Mouse (Mus musculus) embryonic facial prominence, embryonic 10.5 days (tissue): ENCODE data around the gene Arih1. TPM values are rescaled to one million over a fixed set of nuclear protein-coding genes. Genes with fewer than 3 reads are reported as not detected.
"Not testable (repeated sequence)": the region's sequence is repeated elsewhere in the genome, so short reads cannot be mapped to it uniquely, and the experiment has no call there.

Experiments used
- DNase-seq: peaks from one replicate; pipeline ENCODE4 v3.0.0-alpha.2; 2017; ENCODE audit warnings: low spot score
- H3K27ac ChIP-seq: fragments of 300-500 bp; sonication (generic); replicated peaks from 2 replicates; pipeline ENCODE4 v1.5.1; 2016; ENCODE audit warnings: mild to moderate bottlenecking
- H3K27me3 ChIP-seq: fragments of 300-500 bp; sonication (generic); replicated peaks from 2 replicates; pipeline ENCODE4 v1.6.1; 2016; ENCODE audit warnings: low read depth, mild to moderate bottlenecking; ENCODE audit not compliant: poor library complexity, severe bottlenecking
- H3K36me3 ChIP-seq: fragments of 300-500 bp; sonication (generic); replicated peaks from 2 replicates; pipeline ENCODE4 v1.6.1; 2016; ENCODE audit warnings: mild to moderate bottlenecking, moderate library complexity
- H3K4me1 ChIP-seq: fragments of 300-500 bp; sonication (generic); 2 replicates; pipeline ENCODE4 v1.6.1; 2016
- H3K4me3 ChIP-seq: fragments of 300-500 bp; sonication (generic); 2 replicates; pipeline ENCODE4 v1.5.1; 2016; ENCODE audit warnings: mild to moderate bottlenecking, moderate library complexity
- H3K9me3 ChIP-seq: fragments of 300-500 bp; sonication (generic); 2 replicates; pipeline ENCODE4 v1.6.1; 2016; ENCODE audit warnings: mild to moderate bottlenecking
- WGBS: fragments of 180-500 bp; shearing (Covaris S2); methylation state at CpG from one replicate; pipeline ENCODE4 v1.1.7; 2016; 5-methylcytosine and 5-hydroxymethylcytosine counted together
- polyA plus RNA-seq: library from polyadenylated mRNA; unstranded; fragments of >200 nt; fragmentation: Nextera tagmentation; extraction: Ambion mirVana; gene quantifications from 2 replicates; pipeline ENCODE4 v1.2.1, GENCODE M21; 2016

Gene Arih1
- polyA plus RNA-seq, 1 experiment from 2014 or later = 18.7 TPM

GRCm38 (mm10) chr9:59457671-59458070 is 28.7 kb downstream of the Arih1 start:
- H3K27me3 ChIP-seq = no peaks in the 10 kb centered on the region
- H3K9me3 ChIP-seq = no peaks in the 10 kb centered on the region
- no peak for DNase-seq
- 88% methylated on average over 1 of the region's 1 CpGs for WGBS
- H3K4me3 ChIP-seq = no peak overlapping the region
- H3K4me1 ChIP-seq = no peaks in the 10 kb centered on the region
- H3K27ac ChIP-seq = no peak overlapping the region
- peaks cover 17% of the 10 kb centered on the region for H3K36me3 ChIP-seq

- no peak overlapping the region for H3K27ac ChIP-seq
- H3K4me1 ChIP-seq = no peaks in the 10 kb centered on the region
- H3K36me3 ChIP-seq = peaks cover 24% of the 10 kb centered on the region
- no peak overlapping the region for H3K4me3 ChIP-seq
- no peaks in the 10 kb centered on the region for H3K27me3 ChIP-seq
- DNase-seq = no peak
- WGBS = 88% methylated on average over 3 of the region's 3 CpGs
- H3K9me3 ChIP-seq = no peaks in the 10 kb centered on the region
Observed at GRCm38 (mm10) chr9:59455404-59456068, 30.9 kb downstream of the Arih1 start.

DNA sequence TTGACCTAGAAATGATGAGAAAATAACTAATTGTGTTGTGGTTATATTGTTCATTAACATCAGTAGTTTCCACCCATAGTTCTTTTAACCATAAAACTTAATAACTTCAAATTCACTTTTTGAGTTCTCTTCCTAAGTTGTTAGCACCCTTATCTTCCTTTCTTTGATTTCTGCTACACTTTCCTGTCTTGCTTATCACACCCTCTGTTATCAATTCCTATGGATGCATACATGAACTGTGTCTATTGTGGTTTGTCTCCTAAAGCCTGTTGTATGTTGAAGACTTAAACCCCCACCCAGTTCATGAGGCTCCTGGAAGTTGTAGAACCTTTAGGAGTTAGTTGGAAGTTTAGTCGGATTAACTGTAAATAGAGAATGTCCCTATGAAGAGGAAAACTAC is 52.7 kb downstream of the Arih1 start:
- no peak for DNase-seq
- no peaks in the 10 kb centered on the region for H3K9me3 ChIP-seq
- no peaks in the 10 kb centered on the region for H3K4me1 ChIP-seq
- H3K36me3 ChIP-seq = peaks cover 70% of the 10 kb centered on the region
- no peaks in the 10 kb centered on the region for H3K27me3 ChIP-seq
- WGBS = 89% methylated on average over 1 of the region's 1 CpGs
- H3K27ac ChIP-seq = no peak overlapping the region
- H3K4me3 ChIP-seq = no peak overlapping the region

DNA sequence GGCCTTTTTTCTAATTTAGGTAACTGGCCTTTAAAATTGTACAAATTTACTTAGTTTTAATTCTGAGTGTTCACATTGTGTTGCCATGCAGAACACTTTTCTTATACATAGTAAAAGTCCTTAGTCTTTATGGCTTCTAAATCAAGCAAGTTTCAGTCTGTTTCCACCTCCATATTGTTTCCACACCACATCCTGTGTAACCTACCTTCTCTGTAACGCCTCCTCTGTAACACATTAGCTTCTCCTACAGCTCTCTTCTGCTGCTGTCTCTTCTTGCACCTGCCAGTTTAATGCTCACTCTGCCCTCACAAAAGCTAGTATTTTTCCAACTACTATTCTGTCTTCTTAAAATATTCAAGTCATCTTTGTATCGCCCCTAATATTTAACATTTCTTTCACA is 54.8 kb downstream of the Arih1 start:
- no peak for DNase-seq
- Histone ChIP-seq H3K9me3 (0 out of 2 replicates have a peak, but pooled peaks cover 2% of the 10 kb centered on the region), H3K4me3 (no peak overlapping the region), H3K27me3 (no peaks in the 10 kb centered on the region), H3K27ac (no peak overlapping the region), H3K36me3 (peaks cover 85% of the 10 kb centered on the region), H3K4me1 (no peaks in the 10 kb centered on the region)
- 95% methylated on average over 2 of the region's 2 CpGs for WGBS

- no peaks in the 10 kb centered on the region for H3K9me3 ChIP-seq
- DNase-seq = no peak
- H3K27ac ChIP-seq = no peak overlapping the region
- WGBS = 93% methylated on average over 6 of the region's 6 CpGs
- H3K36me3 ChIP-seq = peaks cover 19% of the 10 kb centered on the region
- H3K27me3 ChIP-seq = no peaks in the 10 kb centered on the region
- no peak overlapping the region for H3K4me3 ChIP-seq
- no peaks in the 10 kb centered on the region for H3K4me1 ChIP-seq
Observed at GRCm38 (mm10) chr9:59420487-59420886, 65.9 kb downstream of the Arih1 start.

GRCm38 (mm10) chr9:59407271-59407670 is 79.1 kb downstream of the Arih1 start:
- no peak for DNase-seq
- H3K4me1 ChIP-seq = no peaks in the 10 kb centered on the region
- peaks cover 94% of the 10 kb centered on the region for H3K36me3 ChIP-seq
- WGBS = 90% methylated on average over 1 of the region's 1 CpGs
- no peak overlapping the region for H3K4me3 ChIP-seq
- no peaks in the 10 kb centered on the region for H3K27me3 ChIP-seq
- H3K9me3 ChIP-seq = no peaks in the 10 kb centered on the region
- H3K27ac ChIP-seq = no peak overlapping the region

GRCm38 (mm10) chr9:59389086-59389485 is 97.3 kb downstream of the Arih1 start:
- Histone ChIP-seq H3K9me3 (no peaks in the 10 kb centered on the region), H3K36me3 (peaks cover 47% of the 10 kb centered on the region), H3K4me1 (no peaks in the 10 kb centered on the region), H3K27me3 (no peaks in the 10 kb centered on the region), H3K27ac (no peak overlapping the region), H3K4me3 (no peak overlapping the region)
- DNase-seq = no peak
- WGBS = 86% methylated on average over 4 of the region's 4 CpGs

DNA sequence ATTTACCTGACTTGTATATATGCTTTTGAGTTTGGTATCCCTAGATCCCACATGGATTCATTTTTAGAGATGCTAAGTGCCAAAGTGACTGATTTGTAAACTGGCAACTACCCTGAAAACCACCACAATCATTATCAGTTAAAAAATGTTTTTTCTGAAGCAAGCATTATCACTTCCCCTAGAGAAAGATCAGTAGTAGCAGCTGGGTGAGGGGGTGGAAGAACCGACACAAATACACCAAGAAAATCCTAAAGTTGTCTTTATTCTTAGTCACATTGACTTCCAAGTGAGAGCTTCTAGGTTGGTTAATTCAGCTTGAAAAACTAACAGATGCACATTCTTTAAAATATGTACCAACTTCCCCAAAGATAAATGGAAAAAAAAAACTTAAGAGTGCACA is 98.1 kb downstream of the Arih1 start:
- WGBS = 80% methylated on average over 1 of the region's 1 CpGs
- DNase-seq = no peak

DNA sequence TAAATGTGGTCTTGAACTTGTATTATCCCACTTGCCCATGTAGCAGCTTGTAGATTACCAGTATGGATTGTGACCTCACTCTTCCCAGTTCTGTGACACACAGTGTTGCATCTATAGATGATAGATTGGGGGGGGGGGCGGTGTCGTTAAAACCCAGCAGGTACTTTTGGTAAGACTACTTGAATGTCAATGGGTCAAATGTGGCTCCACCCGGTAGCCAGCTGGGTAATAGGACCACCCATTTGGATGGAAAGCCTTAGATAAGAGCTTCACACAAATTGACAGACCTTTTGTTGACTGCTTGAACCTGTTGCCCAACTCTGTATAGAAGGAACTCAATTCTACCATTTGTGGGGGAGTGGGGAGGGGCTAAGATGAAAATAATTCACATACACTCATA is 99.0 kb downstream of the Arih1 start:
- H3K4me3 ChIP-seq = no peak overlapping the region
- H3K4me1 ChIP-seq = no peaks in the 10 kb centered on the region
- no peaks in the 10 kb centered on the region for H3K27me3 ChIP-seq
- no peaks in the 10 kb centered on the region for H3K9me3 ChIP-seq
- no peak for DNase-seq
- H3K36me3 ChIP-seq = peaks cover 30% of the 10 kb centered on the region
- WGBS = 62% methylated on average over 3 of the region's 3 CpGs
- no peak overlapping the region for H3K27ac ChIP-seq

More for the DNA sequence above, 98.1 kb downstream of the Arih1 start:
- Histone ChIP-seq H3K27me3 (no peaks in the 10 kb centered on the region), H3K27ac (no peak overlapping the region), H3K36me3 (peaks cover 39% of the 10 kb centered on the region), H3K9me3 (no peaks in the 10 kb centered on the region), H3K4me3 (no peak overlapping the region), H3K4me1 (no peaks in the 10 kb centered on the region)

GRCm38 (mm10) chr9:59375626-59376025 is 110.8 kb downstream of the Arih1 start:
- no peak for DNase-seq
- H3K9me3 ChIP-seq = peaks cover 15% of the 10 kb centered on the region; the same call in 1 of the 2 replicates
- no peaks in the 10 kb centered on the region for H3K36me3 ChIP-seq
- H3K27me3 ChIP-seq = no peaks in the 10 kb centered on the region
- no peaks in the 10 kb centered on the region for H3K4me1 ChIP-seq
- H3K4me3 ChIP-seq = no peak overlapping the region
- WGBS = 92% methylated on average over 15 of the region's 15 CpGs
- H3K27ac ChIP-seq = no peak overlapping the region

DNA sequence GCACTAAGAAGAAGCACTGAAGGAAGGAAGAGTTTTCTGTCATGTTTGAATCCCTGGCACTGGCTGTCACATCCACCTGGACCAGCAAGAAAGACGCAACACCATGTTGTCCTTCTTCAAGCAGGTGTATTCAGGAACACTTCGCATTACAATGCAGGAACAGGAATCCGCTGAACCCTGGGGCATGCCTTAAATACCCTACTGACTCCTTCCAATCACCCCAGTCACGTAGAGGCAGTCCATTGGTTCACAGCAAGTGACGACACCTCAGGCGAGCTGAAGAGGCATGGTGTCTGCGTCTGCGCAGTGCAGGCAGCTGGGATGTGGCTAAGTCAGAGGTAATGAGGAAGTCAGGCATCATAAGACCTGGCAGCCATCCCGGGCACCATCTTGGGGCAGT is 116.8 kb downstream of the Arih1 start:
- Histone ChIP-seq H3K4me3 (no peak overlapping the region), H3K9me3 (peaks cover 15% of the 10 kb centered on the region; the same call in 1 of the 2 replicates), H3K36me3 (no peaks in the 10 kb centered on the region), H3K4me1 (no peaks in the 10 kb centered on the region), H3K27me3 (no peaks in the 10 kb centered on the region), H3K27ac (no peak overlapping the region)
- WGBS = 91% methylated on average over 9 of the region's 9 CpGs
- DNase-seq = no peak

GRCm38 (mm10) chr9:59369220-59369619 is 117.2 kb downstream of the Arih1 start:
- H3K9me3 ChIP-seq = peaks cover 15% of the 10 kb centered on the region; the same call in 1 of the 2 replicates
- DNase-seq = no peak

DNA sequence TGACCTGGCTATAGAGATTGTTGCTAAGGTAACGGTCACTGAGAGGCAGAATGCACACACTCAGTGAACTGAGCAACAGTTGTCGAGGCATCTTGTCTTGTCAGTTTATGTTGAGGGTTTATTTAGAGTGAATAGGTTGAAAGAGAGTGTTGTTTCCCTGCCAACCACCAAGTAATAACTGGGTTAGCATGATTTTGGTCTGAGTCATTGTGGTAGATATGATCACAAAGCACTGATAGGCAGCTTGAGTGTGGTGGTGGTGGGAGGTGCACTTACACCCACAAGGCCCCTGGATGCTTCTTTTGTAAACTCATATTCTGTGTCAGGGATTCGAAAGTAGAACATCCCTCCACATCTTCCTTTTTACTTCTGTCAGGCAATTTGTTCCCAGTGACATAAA is 125.9 kb downstream of the Arih1 start:
- not testable (repeated sequence) for H3K27me3 ChIP-seq, H3K36me3 ChIP-seq, H3K4me1 ChIP-seq, DNase-seq, H3K4me3 ChIP-seq, H3K27ac ChIP-seq, H3K9me3 ChIP-seq
- 66% methylated on average over 3 of the region's 3 CpGs for WGBS

More at GRCm38 (mm10) chr9:59369220-59369619, 117.2 kb downstream of the Arih1 start:
- H3K4me1 ChIP-seq = no peaks in the 10 kb centered on the region
- H3K4me3 ChIP-seq = no peak overlapping the region
- no peak overlapping the region for H3K27ac ChIP-seq
- 82% methylated on average over 5 of the region's 5 CpGs for WGBS
- no peaks in the 10 kb centered on the region for H3K36me3 ChIP-seq
- no peaks in the 10 kb centered on the region for H3K27me3 ChIP-seq
